Mouse (Mus musculus): ENCODE results near the gene Tshr. TPM values are rescaled to one million over a fixed set of nuclear protein-coding genes. Genes with fewer than 3 reads are reported as not detected.

Gene Tshr
- polyA plus RNA-seq, 1 experiment from 2014 or later: not detected

DNA sequence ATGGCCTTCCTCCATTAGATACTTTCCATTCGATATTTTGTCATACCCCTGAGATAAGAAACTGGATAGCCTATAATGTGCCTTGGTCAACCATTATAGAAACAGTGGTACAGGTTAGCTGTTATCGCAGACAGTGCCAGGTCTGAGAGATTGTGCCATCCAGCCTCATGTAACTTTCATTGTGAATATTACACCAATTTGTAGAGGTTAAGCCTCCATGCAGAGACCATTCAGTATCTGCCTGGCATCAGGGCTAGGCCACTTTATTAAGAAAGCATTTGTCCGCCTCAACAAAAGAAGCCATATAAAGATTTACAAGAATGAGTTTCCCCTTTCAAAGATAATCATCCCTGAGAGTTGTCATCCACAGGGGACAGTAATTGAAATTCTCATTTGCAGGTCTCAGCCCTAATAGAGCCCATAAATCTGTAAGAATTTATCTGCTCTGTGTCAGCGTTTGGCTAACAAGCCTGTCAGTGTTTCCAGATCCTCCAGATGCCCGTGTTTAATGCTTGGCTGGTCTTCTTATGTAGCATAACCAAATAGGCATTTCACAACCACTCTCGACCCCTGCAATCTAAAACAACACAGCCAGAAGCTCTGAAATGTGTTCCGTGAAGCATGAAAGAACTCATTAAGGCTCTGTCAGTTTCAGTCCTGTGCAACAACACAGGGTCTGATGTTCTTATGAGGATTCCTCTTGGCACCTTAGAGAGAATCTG, 28.3 kb downstream of the Tshr start:
- H3K36me3 ChIP-seq (ENCODE audit: control insufficient read depth, insufficient read depth): no peaks in the 10 kb centered on the region
- no peaks in the 10 kb centered on the region for H3K4me1 ChIP-seq (ENCODE audit: control insufficient read depth, insufficient read depth, low read length)
- H3K27ac ChIP-seq (ENCODE audit: low read length): no peak overlapping the region
- 65% methylated on average over 7 of the region's 7 CpGs for WGBS
- no peaks in the 10 kb centered on the region for H3K9me3 ChIP-seq (replicated peaks; ENCODE audit: control insufficient read depth, low read length)
- no peaks in the 10 kb centered on the region for H3K27me3 ChIP-seq (ENCODE audit: control insufficient read depth, insufficient read depth, low read length)
- H3K4me2 ChIP-seq (ENCODE audit: low read depth, low read length): no peak overlapping the region
- ATAC-seq (replicated peaks; ENCODE audit: extremely low read depth, insufficient read depth, low FRiP score): no peak
- no peak overlapping the region for H3K4me3 ChIP-seq (ENCODE audit: low read length)
- H3K9ac ChIP-seq (ENCODE audit: low read length): no peak overlapping the region

DNA sequence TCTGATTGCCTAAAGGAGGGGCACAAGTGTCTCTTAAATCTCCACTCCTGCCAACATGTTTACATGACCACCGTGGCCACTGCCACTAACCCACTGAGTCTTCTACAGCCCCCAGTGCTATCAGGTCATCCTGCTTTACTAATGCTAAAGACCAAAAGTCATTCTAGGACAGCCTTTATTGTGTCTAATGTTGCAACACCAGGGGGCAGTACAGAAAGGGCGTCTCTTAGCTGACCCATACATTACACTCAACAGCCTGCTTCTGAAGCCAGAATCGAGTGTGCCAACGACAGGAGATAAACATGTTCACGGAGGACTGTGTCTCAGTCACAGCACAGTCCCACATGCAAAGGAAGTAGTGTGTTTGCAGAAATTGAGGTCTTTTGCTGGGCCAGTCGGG, 30.7 kb downstream of the Tshr start:
- Histone ChIP-seq H3K27me3 (ENCODE audit: control insufficient read depth, insufficient read depth, low read length) (no peaks in the 10 kb centered on the region), H3K27ac (ENCODE audit: low read length) (no peak overlapping the region), H3K4me3 (ENCODE audit: low read length) (no peak overlapping the region), H3K36me3 (ENCODE audit: control insufficient read depth, insufficient read depth) (no peaks in the 10 kb centered on the region), H3K9ac (ENCODE audit: low read length) (no peak overlapping the region), H3K4me2 (ENCODE audit: low read depth, low read length) (no peak overlapping the region), H3K9me3 (replicated peaks; ENCODE audit: control insufficient read depth, low read length) (no peaks in the 10 kb centered on the region), H3K4me1 (ENCODE audit: control insufficient read depth, insufficient read depth, low read length) (no peaks in the 10 kb centered on the region)
- 64% methylated on average over 6 of the region's 6 CpGs for WGBS
- no peak for ATAC-seq (replicated peaks; ENCODE audit: extremely low read depth, insufficient read depth, low FRiP score)

DNA sequence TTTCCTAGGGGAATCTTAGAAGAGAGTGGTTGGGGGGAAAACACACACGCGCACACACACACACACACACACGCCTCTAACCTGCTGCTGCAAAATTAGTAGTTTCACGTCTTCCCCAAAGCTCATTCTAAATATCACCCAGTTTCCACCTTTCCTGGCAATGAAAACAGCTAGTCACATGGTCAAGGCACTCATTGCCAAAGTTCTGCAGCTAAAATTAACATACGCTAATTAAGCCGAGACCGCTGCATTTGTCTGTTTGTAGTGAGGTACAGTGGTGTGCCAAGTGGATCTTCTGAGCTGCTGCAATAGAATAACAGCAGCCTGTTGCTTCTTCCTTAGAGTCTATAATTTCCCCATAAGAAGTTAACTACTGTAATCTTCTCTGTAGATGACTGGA, 32.5 kb downstream of the Tshr start:
- no peak for ATAC-seq (replicated peaks; ENCODE audit: extremely low read depth, insufficient read depth, low FRiP score)
- H3K9me3 ChIP-seq (replicated peaks; ENCODE audit: control insufficient read depth, low read length): no peaks in the 10 kb centered on the region
- H3K27ac ChIP-seq (ENCODE audit: low read length): no peak overlapping the region
- no peak overlapping the region for H3K9ac ChIP-seq (ENCODE audit: low read length)
- no peaks in the 10 kb centered on the region for H3K4me1 ChIP-seq (ENCODE audit: control insufficient read depth, insufficient read depth, low read length)
- no peak overlapping the region for H3K4me3 ChIP-seq (ENCODE audit: low read length)
- no peaks in the 10 kb centered on the region for H3K27me3 ChIP-seq (ENCODE audit: control insufficient read depth, insufficient read depth, low read length)
- no peaks in the 10 kb centered on the region for H3K36me3 ChIP-seq (ENCODE audit: control insufficient read depth, insufficient read depth)
- H3K4me2 ChIP-seq (ENCODE audit: low read depth, low read length): no peak overlapping the region
- WGBS: 87% methylated on average over 7 of the region's 7 CpGs

DNA sequence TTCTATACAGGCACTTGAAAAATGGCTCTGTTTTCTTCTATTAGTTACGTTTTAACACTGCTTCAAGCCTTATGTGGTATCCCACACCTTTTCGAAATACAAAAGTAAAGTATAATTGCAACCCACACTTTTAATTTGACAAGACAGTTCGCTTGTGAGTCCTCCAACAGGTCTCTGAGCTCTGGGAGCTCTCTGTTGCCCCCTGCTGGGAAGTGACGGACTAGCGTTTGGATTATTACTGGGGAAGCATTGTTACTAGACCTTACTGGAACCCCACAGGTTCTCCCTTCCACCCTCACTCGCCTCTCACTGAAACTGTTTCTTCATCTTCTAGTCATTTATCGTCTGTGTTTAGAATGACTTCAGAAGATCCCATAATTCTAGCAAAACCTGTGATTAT, 34.4 kb downstream of the Tshr start:
- H3K27ac ChIP-seq (ENCODE audit: low read length): no peak overlapping the region
- no peak overlapping the region for H3K4me3 ChIP-seq (ENCODE audit: low read length)
- no peaks in the 10 kb centered on the region for H3K36me3 ChIP-seq (ENCODE audit: control insufficient read depth, insufficient read depth)
- H3K4me2 ChIP-seq (ENCODE audit: low read depth, low read length): no peak overlapping the region
- 37% methylated on average over 7 of the region's 7 CpGs for WGBS
- H3K9me3 ChIP-seq (replicated peaks; ENCODE audit: control insufficient read depth, low read length): no peaks in the 10 kb centered on the region
- no peaks in the 10 kb centered on the region for H3K27me3 ChIP-seq (ENCODE audit: control insufficient read depth, insufficient read depth, low read length)
- H3K4me1 ChIP-seq (ENCODE audit: control insufficient read depth, insufficient read depth, low read length): no peaks in the 10 kb centered on the region
- ATAC-seq (replicated peaks; ENCODE audit: extremely low read depth, insufficient read depth, low FRiP score): no peak
- H3K9ac ChIP-seq (ENCODE audit: low read length): no peak overlapping the region

DNA sequence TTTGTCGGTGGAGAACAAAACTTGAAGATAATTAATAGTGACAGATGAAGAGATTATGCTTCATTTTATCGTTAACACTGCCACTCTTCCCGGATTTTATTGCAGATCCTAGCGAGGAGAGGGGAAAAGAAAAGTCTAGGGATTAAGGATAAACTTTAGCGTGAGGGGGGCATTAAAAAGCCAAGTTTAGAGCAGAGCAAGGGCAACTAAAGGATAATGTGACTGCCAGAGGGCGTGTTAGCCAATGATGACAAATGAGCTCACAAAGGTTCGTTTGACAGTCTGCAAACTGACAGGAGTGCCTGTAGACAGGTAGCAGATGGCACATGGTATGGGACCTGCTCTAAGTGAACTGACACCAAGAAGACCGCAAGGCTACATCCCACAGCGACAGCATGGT, 36.9 kb downstream of the Tshr start:
- Histone ChIP-seq H3K27me3 (ENCODE audit: control insufficient read depth, insufficient read depth, low read length) (no peaks in the 10 kb centered on the region), H3K9me3 (replicated peaks; ENCODE audit: control insufficient read depth, low read length) (no peaks in the 10 kb centered on the region), H3K4me1 (ENCODE audit: control insufficient read depth, insufficient read depth, low read length) (no peaks in the 10 kb centered on the region), H3K4me2 (ENCODE audit: low read depth, low read length) (no peak overlapping the region), H3K27ac (ENCODE audit: low read length) (no peak overlapping the region), H3K4me3 (ENCODE audit: low read length) (no peak overlapping the region), H3K9ac (ENCODE audit: low read length) (no peak overlapping the region), H3K36me3 (ENCODE audit: control insufficient read depth, insufficient read depth) (no peaks in the 10 kb centered on the region)
- ATAC-seq (replicated peaks; ENCODE audit: extremely low read depth, insufficient read depth, low FRiP score): no peak
- WGBS: 43% methylated on average over 9 of the region's 9 CpGs

DNA sequence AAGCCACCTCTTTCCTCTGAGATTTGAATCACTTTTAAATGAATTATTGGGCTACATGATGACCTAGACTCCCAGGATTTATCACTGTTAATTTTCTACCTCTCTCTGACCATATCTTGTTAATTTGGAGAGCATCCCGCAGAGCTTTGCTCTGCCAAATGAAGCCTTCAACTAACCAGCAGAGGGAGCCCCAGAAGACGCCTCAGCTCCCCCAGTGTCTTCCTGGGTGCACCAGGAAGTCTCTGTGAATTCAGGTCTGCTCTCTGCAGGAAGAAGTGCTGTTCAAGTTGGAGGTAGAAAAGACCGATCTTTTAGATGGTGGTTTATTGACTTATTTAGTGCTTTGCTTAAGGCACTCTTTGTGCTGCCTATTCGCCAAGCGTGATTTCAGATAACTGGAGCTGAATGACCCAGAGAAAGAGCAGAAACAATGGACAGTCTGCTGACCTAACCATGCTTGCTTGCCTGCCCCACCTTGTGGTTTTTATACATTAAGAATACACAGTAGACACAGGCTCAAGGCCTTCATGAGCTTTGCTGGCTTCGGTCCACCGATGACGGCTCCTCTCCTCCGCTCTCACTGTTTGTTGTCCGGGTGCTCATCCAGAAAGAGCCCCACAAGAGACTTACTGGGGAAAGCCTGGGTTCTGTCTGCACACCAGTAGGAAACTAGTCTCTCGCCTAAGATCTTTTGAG, 38.9 kb downstream of the Tshr start:
- Histone ChIP-seq H3K27ac (ENCODE audit: low read length) (no peak overlapping the region), H3K27me3 (ENCODE audit: control insufficient read depth, insufficient read depth, low read length) (no peaks in the 10 kb centered on the region), H3K36me3 (ENCODE audit: control insufficient read depth, insufficient read depth) (no peaks in the 10 kb centered on the region), H3K4me2 (ENCODE audit: low read depth, low read length) (no peak overlapping the region), H3K9ac (ENCODE audit: low read length) (no peak overlapping the region), H3K9me3 (replicated peaks; ENCODE audit: control insufficient read depth, low read length) (no peaks in the 10 kb centered on the region), H3K4me3 (ENCODE audit: low read length) (no peak overlapping the region), H3K4me1 (ENCODE audit: control insufficient read depth, insufficient read depth, low read length) (no peaks in the 10 kb centered on the region)
- no peak for ATAC-seq (replicated peaks; ENCODE audit: extremely low read depth, insufficient read depth, low FRiP score)
- WGBS: 71% methylated on average over 11 of the region's 11 CpGs

DNA sequence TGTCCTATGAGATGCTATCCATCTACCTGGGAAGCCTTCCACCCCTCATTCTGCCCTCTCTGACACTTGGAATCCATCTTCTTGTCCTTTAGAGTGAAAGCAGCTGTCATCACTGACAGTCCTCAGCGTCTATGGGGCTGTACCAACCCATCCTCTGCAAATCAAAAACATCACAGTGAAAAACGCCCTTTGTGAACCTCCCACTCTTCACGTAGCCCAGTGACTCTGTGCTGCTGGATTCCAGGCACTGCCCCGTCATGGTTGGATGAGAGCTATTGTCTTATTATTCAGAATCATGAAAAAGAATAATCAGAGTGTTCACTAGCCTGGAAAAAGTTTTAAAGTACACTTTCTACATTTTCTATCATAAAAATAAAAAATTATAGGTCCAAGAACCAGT, 42.1 kb downstream of the Tshr start:
- H3K4me2 ChIP-seq (ENCODE audit: low read depth, low read length): no peak overlapping the region
- H3K9ac ChIP-seq (ENCODE audit: low read length): no peak overlapping the region
- WGBS: 44% methylated on average over 4 of the region's 4 CpGs
- H3K27me3 ChIP-seq (ENCODE audit: control insufficient read depth, insufficient read depth, low read length): no peaks in the 10 kb centered on the region
- no peak for ATAC-seq (replicated peaks; ENCODE audit: extremely low read depth, insufficient read depth, low FRiP score)
- no peaks in the 10 kb centered on the region for H3K36me3 ChIP-seq (ENCODE audit: control insufficient read depth, insufficient read depth)
- no peak overlapping the region for H3K4me3 ChIP-seq (ENCODE audit: low read length)
- H3K4me1 ChIP-seq (ENCODE audit: control insufficient read depth, insufficient read depth, low read length): no peaks in the 10 kb centered on the region
- H3K27ac ChIP-seq (ENCODE audit: low read length): no peak overlapping the region
- H3K9me3 ChIP-seq (replicated peaks; ENCODE audit: control insufficient read depth, low read length): no peaks in the 10 kb centered on the region

DNA sequence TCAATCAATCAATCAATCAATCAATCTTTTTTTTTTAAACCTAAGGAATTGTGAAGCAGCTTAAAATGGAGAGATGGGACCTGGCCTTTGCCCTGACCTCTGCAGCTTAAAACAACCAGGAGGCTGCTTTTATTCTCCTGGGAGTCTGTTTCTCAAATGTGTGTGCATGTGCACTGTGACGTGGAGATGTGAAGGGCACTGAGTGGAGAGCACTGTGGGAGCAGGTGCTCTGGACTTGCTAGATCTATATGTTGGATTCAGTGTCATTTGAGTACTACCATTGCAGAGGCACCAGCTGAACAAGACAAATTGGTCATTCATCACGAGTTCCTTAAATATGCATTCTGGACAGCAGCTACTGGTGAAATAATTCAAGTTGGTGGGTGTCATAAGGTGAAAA, 42.8 kb downstream of the Tshr start:
- 69% methylated on average over 2 of the region's 2 CpGs for WGBS
- Histone ChIP-seq H3K36me3 (ENCODE audit: control insufficient read depth, insufficient read depth) (no peaks in the 10 kb centered on the region), H3K4me1 (ENCODE audit: control insufficient read depth, insufficient read depth, low read length) (no peaks in the 10 kb centered on the region), H3K9me3 (replicated peaks; ENCODE audit: control insufficient read depth, low read length) (no peaks in the 10 kb centered on the region), H3K4me3 (ENCODE audit: low read length) (no peak overlapping the region), H3K9ac (ENCODE audit: low read length) (no peak overlapping the region), H3K4me2 (ENCODE audit: low read depth, low read length) (no peak overlapping the region), H3K27ac (ENCODE audit: low read length) (no peak overlapping the region), H3K27me3 (ENCODE audit: control insufficient read depth, insufficient read depth, low read length) (no peaks in the 10 kb centered on the region)
- no peak for ATAC-seq (replicated peaks; ENCODE audit: extremely low read depth, insufficient read depth, low FRiP score)

DNA sequence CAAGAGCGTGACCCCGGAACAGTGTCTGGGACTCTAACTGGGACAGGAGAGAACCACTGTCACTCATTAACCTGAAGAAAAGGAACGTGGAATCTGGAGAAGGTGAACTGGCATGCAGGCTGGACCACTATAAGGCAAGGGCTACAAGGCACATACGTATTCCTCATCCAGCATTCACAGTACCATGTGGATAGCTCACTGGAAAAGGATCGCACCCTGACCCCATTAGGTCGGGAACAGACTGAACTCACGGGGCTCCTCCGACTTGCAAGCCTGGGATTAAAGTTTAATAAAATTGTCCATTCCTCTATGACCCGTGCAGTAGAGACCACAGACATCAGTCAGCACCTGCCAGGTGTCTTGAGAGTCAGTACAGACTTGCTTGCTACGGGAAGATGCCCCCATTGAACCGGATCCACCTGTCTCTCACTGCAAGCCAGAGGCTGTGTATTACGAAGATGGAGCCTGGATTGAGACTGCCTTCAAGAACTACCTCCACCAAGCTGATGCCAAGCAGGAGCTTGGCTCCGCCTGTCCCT, 97.9 kb downstream of the Tshr start:
- H3K9me3 ChIP-seq (replicated peaks; ENCODE audit: control insufficient read depth, low read length): no peaks in the 10 kb centered on the region
- 88% methylated on average over 13 of the region's 13 CpGs for WGBS
- no peak for ATAC-seq (replicated peaks; ENCODE audit: extremely low read depth, insufficient read depth, low FRiP score)
- H3K9ac ChIP-seq (ENCODE audit: low read length): no peak overlapping the region
- no peaks in the 10 kb centered on the region for H3K4me1 ChIP-seq (ENCODE audit: control insufficient read depth, insufficient read depth, low read length)
- no peak overlapping the region for H3K27ac ChIP-seq (ENCODE audit: low read length)
- no peak overlapping the region for H3K4me3 ChIP-seq (ENCODE audit: low read length)
- no peaks in the 10 kb centered on the region for H3K36me3 ChIP-seq (ENCODE audit: control insufficient read depth, insufficient read depth)
- H3K27me3 ChIP-seq (ENCODE audit: control insufficient read depth, insufficient read depth, low read length): no peaks in the 10 kb centered on the region
- H3K4me2 ChIP-seq (ENCODE audit: low read depth, low read length): no peak overlapping the region
